Mouse (Mus musculus) thymus, adult 2 months (tissue): Measurements from ENCODE around the gene Zfp511.

Experiments used
- CTCF ChIP-seq: fragments of 200-500 bp; IDR thresholded peaks from 2 replicates; pipeline ENCODE4 v1.5.1; 2012; ENCODE audit warnings: mild to moderate bottlenecking, control low read depth, low read length, moderate library complexity, borderline replicate concordance; ENCODE audit not compliant: control insufficient read depth, poor library complexity, insufficient read depth; ENCODE audit errors: extremely low read depth
- POLR2A ChIP-seq: fragments of 200-500 bp; IDR thresholded peaks from 2 replicates; pipeline ENCODE4 v1.6.1; 2012; ENCODE audit warnings: mild to moderate bottlenecking, low read length, control low read depth, moderate library complexity; ENCODE audit not compliant: control insufficient read depth, poor library complexity, insufficient read depth; ENCODE audit errors: extremely low read depth

GRCm38 (mm10) chr7:140062307-140062706 lies 26.1 kb downstream of the Zfp511 start:
- no peak for TF ChIP-seq CTCF
- TF ChIP-seq POLR2A = no peak
